Mouse (Mus musculus) hindbrain, embryonic 11.5 days (tissue): ENCODE results near the gene Spa17. TPM values are rescaled to one million over a fixed set of nuclear protein-coding genes. Genes with fewer than 3 reads are reported as not detected.

ENCODE experiments used
- polyA plus RNA-seq: library from polyadenylated mRNA; unstranded; fragments of >200 nt; fragmentation: Nextera tagmentation; extraction: Ambion mirVana; gene quantifications from 2 replicates; pipeline ENCODE4 v1.2.1, GENCODE M21; 2014

Spa17 gene
- polyA plus RNA-seq, 1 experiment from 2014 or later: 19.8 TPM

Other genes starting within 250 kb of the Spa17 start
- gene Hepacam, start 246.4 kb downstream of the Spa17 start, polyA plus RNA-seq: 0.09 TPM in 1 of 2 replicates, not detected in the other
- 5.5 and 6.8 TPM in 2 replicates for gene Robo4, start 211.8 kb downstream of the Spa17 start, polyA plus RNA-seq
- 120 TPM in 2 replicates for gene Robo3, start 180.5 kb downstream of the Spa17 start, polyA plus RNA-seq
- 41.1 and 42.3 TPM in 2 replicates for gene Msantd2, start 124.4 kb downstream of the Spa17 start, polyA plus RNA-seq
- gene Esam, start 85.6 kb downstream of the Spa17 start, polyA plus RNA-seq: 29.1 and 31.2 TPM in 2 replicates
- gene Vsig2, start 74.5 kb downstream of the Spa17 start, polyA plus RNA-seq: 0.80 and 0.85 TPM in 2 replicates
- 3.4 TPM in 2 replicates for gene Nrgn, start 60.8 kb downstream of the Spa17 start, polyA plus RNA-seq
- 7.8 and 8.8 TPM in 2 replicates for gene Siae, start 58.0 kb downstream of the Spa17 start, polyA plus RNA-seq
- 142 and 151 TPM in 2 replicates for gene Tbrg1, start 43.6 kb upstream of the Spa17 start, polyA plus RNA-seq
- gene Panx3, start 55.5 kb upstream of the Spa17 start, polyA plus RNA-seq: 0.07 and 0.28 TPM in 2 replicates
- gene Olfr160, start 102.5 kb upstream of the Spa17 start, polyA plus RNA-seq: not detected in 2 replicates
- not detected in 2 replicates for gene Olfr874, start 131.4 kb upstream of the Spa17 start, polyA plus RNA-seq
- gene Olfr875, start 158.1 kb upstream of the Spa17 start, polyA plus RNA-seq: not detected in 2 replicates
- gene Olfr876, start 189.3 kb upstream of the Spa17 start, polyA plus RNA-seq: not detected in 2 replicates
- 0.11 TPM in 1 of 2 replicates, not detected in the other for gene Olfr877, start 240.5 kb upstream of the Spa17 start, polyA plus RNA-seq